Mouse (Mus musculus): ENCODE measurements around the gene Zfp683. TPM values are rescaled to one million over a fixed set of nuclear protein-coding genes. Genes with fewer than 3 reads are reported as not detected.

The Zfp683 gene
- polyA plus RNA-seq (2016; fragmentation: Nextera tagmentation; extraction: Ambion mirVana) = not detected in 2 replicates

GRCm38 (mm10) chr4:134053538-134053937, at the start of gene Zfp683:
Gene Zfp683, plus strand, starts transcription at chr4:134053838.
- no peak for ATAC-seq (ENCODE audit: low FRiP score, low read depth)
- no peak within 1 kb of the TSS for H3K4me3 ChIP-seq
- no peak within 1 kb of the TSS for H3K9ac ChIP-seq (replicated peaks)
- no peaks in the 10 kb centered on the region; the same call in 1 of the 2 replicates for H3K27me3 ChIP-seq
- no peaks in the 10 kb centered on the region for H3K36me3 ChIP-seq
- no peak within 1 kb of the TSS for H3K4me2 ChIP-seq (replicated peaks)
- H3K27ac ChIP-seq (replicated peaks) = no peak within 1 kb of the TSS
- 88% methylated on average over 3 of the region's 3 CpGs for WGBS
- peaks cover 2% of the 10 kb centered on the region; the same call in 1 of the 2 replicates for H3K4me1 ChIP-seq
- no peaks in the 10 kb centered on the region for H3K9me3 ChIP-seq

GRCm38 (mm10) chr4:134005581-134006358, 47.9 kb upstream of the Zfp683 start:
- Histone ChIP-seq H3K27me3 (peaks cover 6% of the 10 kb centered on the region; the same call in 1 of the 2 replicates), H3K4me2 (replicated peaks) (no peak overlapping the region), H3K36me3 (peaks cover 8% of the 10 kb centered on the region; the same call in 1 of the 2 replicates), H3K4me3 (no peak overlapping the region), H3K9me3 (no peaks in the 10 kb centered on the region), H3K4me1 (peaks cover 32% of the 10 kb centered on the region), H3K27ac (replicated peaks) (no peak overlapping the region), H3K9ac (replicated peaks) (no peak overlapping the region; the same call in 1 of the 2 replicates)
- 72% methylated on average over 12 of the region's 12 CpGs for WGBS
- ATAC-seq (ENCODE audit: low FRiP score, low read depth) = no peak

- ATAC-seq (ENCODE audit: low FRiP score, low read depth) = no peak
- no peak overlapping the region for H3K27ac ChIP-seq (replicated peaks)
- 93% methylated on average over 3 of the region's 3 CpGs for WGBS
- H3K9me3 ChIP-seq = no peaks in the 10 kb centered on the region
- no peak overlapping the region for H3K4me2 ChIP-seq (replicated peaks)
- H3K27me3 ChIP-seq = peaks cover 10% of the 10 kb centered on the region; the same call in 1 of the 2 replicates
- H3K36me3 ChIP-seq = peaks cover 8% of the 10 kb centered on the region; the same call in 1 of the 2 replicates
- no peak overlapping the region for H3K4me3 ChIP-seq
- no peak overlapping the region for H3K9ac ChIP-seq (replicated peaks)
- H3K4me1 ChIP-seq = peaks cover 38% of the 10 kb centered on the region
Measured at GRCm38 (mm10) chr4:134006845-134007244, 46.8 kb upstream of the Zfp683 start.

GRCm38 (mm10) chr4:134009709-134010108, 43.9 kb upstream of the Zfp683 start:
- H3K36me3 ChIP-seq = peaks cover 8% of the 10 kb centered on the region; the same call in 1 of the 2 replicates
- no peak overlapping the region for H3K4me3 ChIP-seq
- H3K9ac ChIP-seq (replicated peaks) = no peak overlapping the region
- no peak overlapping the region for H3K4me2 ChIP-seq (replicated peaks)
- peaks cover 17% of the 10 kb centered on the region; the same call in 1 of the 2 replicates for H3K27me3 ChIP-seq
- no peaks in the 10 kb centered on the region for H3K9me3 ChIP-seq
- no peak for ATAC-seq (ENCODE audit: low FRiP score, low read depth)
- H3K4me1 ChIP-seq = peaks cover 26% of the 10 kb centered on the region
- H3K27ac ChIP-seq (replicated peaks) = no peak overlapping the region
- 67% methylated on average over 6 of the region's 6 CpGs for WGBS

GRCm38 (mm10) chr4:134011450-134012414, 41.9 kb upstream of the Zfp683 start:
- Histone ChIP-seq H3K27me3 (peaks cover 11% of the 10 kb centered on the region; the same call in 1 of the 2 replicates), H3K4me2 (replicated peaks) (peak overlapping the region; percentile 29), H3K4me3 (no peak overlapping the region), H3K36me3 (0 out of 2 replicates have a peak, but pooled peaks cover 3% of the 10 kb centered on the region), H3K27ac (replicated peaks) (no peak overlapping the region), H3K4me1 (peaks cover 37% of the 10 kb centered on the region), H3K9ac (replicated peaks) (no peak overlapping the region), H3K9me3 (no peaks in the 10 kb centered on the region)
- no peak for ATAC-seq (ENCODE audit: low FRiP score, low read depth)
- 5% methylated on average over 16 of the region's 16 CpGs for WGBS

- ATAC-seq (ENCODE audit: low FRiP score, low read depth) = no peak
- peaks cover 50% of the 10 kb centered on the region for H3K4me1 ChIP-seq
- H3K9ac ChIP-seq (replicated peaks) = no peak overlapping the region
- H3K27me3 ChIP-seq = peaks cover 22% of the 10 kb centered on the region
- H3K9me3 ChIP-seq = no peaks in the 10 kb centered on the region
- no peak overlapping the region for H3K27ac ChIP-seq (replicated peaks)
- 46% methylated on average over 12 of the region's 12 CpGs for WGBS
- H3K4me3 ChIP-seq = no peak overlapping the region
- no peaks in the 10 kb centered on the region for H3K36me3 ChIP-seq
- no peak overlapping the region for H3K4me2 ChIP-seq (replicated peaks)
Measured at GRCm38 (mm10) chr4:134012858-134013528, 40.6 kb upstream of the Zfp683 start.

- H3K9me3 ChIP-seq = no peaks in the 10 kb centered on the region
- no peaks in the 10 kb centered on the region for H3K36me3 ChIP-seq
- peak overlapping the region; percentile 62; the same call in 1 of the 2 replicates for H3K9ac ChIP-seq (replicated peaks)
- H3K27ac ChIP-seq (replicated peaks) = peak overlapping the region; percentile 79; the same call in 1 of the 2 replicates
- H3K4me2 ChIP-seq (replicated peaks) = peak overlapping the region; percentile 54
- peak overlapping the region; percentile 49 for H3K4me3 ChIP-seq
- 2% methylated on average over 7 of the region's 7 CpGs for WGBS
- H3K4me1 ChIP-seq = peaks cover 70% of the 10 kb centered on the region
- ATAC-seq (ENCODE audit: low FRiP score, low read depth) = no peak
- H3K27me3 ChIP-seq = peaks cover 24% of the 10 kb centered on the region
Measured at GRCm38 (mm10) chr4:134016208-134016607, 37.4 kb upstream of the Zfp683 start.

- under 1% methylated on average over 8 of the region's 8 CpGs for WGBS
- peak overlapping the region; percentile 49 for H3K4me3 ChIP-seq
- no peaks in the 10 kb centered on the region for H3K36me3 ChIP-seq
- H3K9me3 ChIP-seq = no peaks in the 10 kb centered on the region
- H3K27me3 ChIP-seq = peaks cover 21% of the 10 kb centered on the region
- ATAC-seq (ENCODE audit: low FRiP score, low read depth) = no peak
- peaks cover 64% of the 10 kb centered on the region for H3K4me1 ChIP-seq
- H3K27ac ChIP-seq (replicated peaks) = peak overlapping the region; percentile 79
- peak overlapping the region; percentile 62; the same call in 1 of the 2 replicates for H3K9ac ChIP-seq (replicated peaks)
- H3K4me2 ChIP-seq (replicated peaks) = peak overlapping the region; percentile 54
Measured at GRCm38 (mm10) chr4:134016767-134017166, 36.9 kb upstream of the Zfp683 start.

- H3K36me3 ChIP-seq = no peaks in the 10 kb centered on the region
- H3K27me3 ChIP-seq = peaks cover 16% of the 10 kb centered on the region
- ATAC-seq (ENCODE audit: low FRiP score, low read depth) = peak; percentile 16; the same call in 1 of the 2 replicates
- H3K4me3 ChIP-seq = peak overlapping the region; percentile 49
- 2% methylated on average over 21 of the region's 21 CpGs for WGBS
- peak overlapping the region; percentile 62 for H3K9ac ChIP-seq (replicated peaks)
- H3K27ac ChIP-seq (replicated peaks) = peak overlapping the region; percentile 79
- H3K9me3 ChIP-seq = no peaks in the 10 kb centered on the region
- peak overlapping the region; percentile 54 for H3K4me2 ChIP-seq (replicated peaks)
- peaks cover 58% of the 10 kb centered on the region for H3K4me1 ChIP-seq
Measured at GRCm38 (mm10) chr4:134017201-134017865, 36.3 kb upstream of the Zfp683 start.

- peaks cover 53% of the 10 kb centered on the region for H3K4me1 ChIP-seq
- peak overlapping the region; percentile 62 for H3K9ac ChIP-seq (replicated peaks)
- H3K4me3 ChIP-seq = peak overlapping the region; percentile 49
- no peaks in the 10 kb centered on the region for H3K36me3 ChIP-seq
- ATAC-seq (ENCODE audit: low FRiP score, low read depth) = no peak
- WGBS = under 1% methylated on average over 46 of the region's 46 CpGs
- H3K27me3 ChIP-seq = peaks cover 13% of the 10 kb centered on the region
- H3K4me2 ChIP-seq (replicated peaks) = peak overlapping the region; percentile 54
- H3K27ac ChIP-seq (replicated peaks) = peak overlapping the region; percentile 79
- no peaks in the 10 kb centered on the region for H3K9me3 ChIP-seq
Measured at GRCm38 (mm10) chr4:134018038-134018778, 35.4 kb upstream of the Zfp683 start.
